Mouse (Mus musculus) naive thymus-derived CD4-positive, alpha-beta T cell, adult 2 months (primary cell): Measurements from ENCODE around the gene Fut11.
A peak's percentile ranks its signal among the peaks of the same experiment; 100 is the strongest.

Experiments
- DNase-seq: peaks from one replicate; pipeline ENCODE4 v3.0.0-alpha.2; 2011; ENCODE audit warnings: low read depth

Gene Fut11

GRCm38 (mm10) chr14:20718443-20718842 is 23.7 kb downstream of the Fut11 start:
- DNase-seq = no peak

- no peak for DNase-seq
Measured at GRCm38 (mm10) chr14:20719767-20720166, 25.0 kb downstream of the Fut11 start.

- DNase-seq = no peak
Measured at GRCm38 (mm10) chr14:20721371-20721770, 26.6 kb downstream of the Fut11 start.

DNA sequence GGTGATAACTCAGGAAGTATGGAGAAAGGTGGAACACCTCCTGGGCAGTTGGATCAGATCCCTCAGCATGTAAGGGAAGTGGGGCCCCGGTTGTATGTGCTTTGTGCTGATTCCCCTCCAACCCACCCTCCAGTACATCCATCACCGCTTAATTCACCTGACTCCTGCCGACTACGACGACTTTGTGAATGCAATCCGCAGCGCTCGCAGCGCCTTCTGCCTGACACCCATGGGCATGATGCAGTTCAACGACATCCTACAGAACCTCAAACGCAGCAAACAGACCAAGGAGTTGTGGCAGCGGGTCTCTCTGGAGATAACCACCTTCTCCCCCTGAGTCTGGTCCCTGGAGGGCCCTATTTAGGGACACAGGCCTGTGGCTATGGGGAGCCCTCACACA is 28.2 kb downstream of the Fut11 start:
- DNase-seq = no peak

DNA sequence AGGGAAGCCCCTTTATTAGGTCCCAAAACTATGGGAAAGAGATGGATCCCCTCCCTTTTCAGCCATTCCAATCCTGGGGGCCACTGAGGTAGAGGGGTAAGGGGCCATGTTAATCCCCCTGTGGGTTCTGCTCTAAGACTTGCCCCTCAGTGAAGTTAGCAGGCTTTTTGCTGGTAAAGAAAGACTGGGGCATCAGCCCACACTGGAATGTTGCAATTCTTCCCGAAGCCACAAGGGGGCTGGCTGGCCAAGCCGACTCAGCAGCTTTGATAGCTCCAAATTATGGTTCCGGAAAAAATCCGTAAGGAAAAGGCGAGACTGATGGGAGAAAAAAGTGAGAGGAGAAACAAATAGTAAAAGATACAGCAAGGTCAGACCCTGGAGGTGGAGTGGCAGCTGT is 29.3 kb downstream of the Fut11 start:
- peak; percentile 69 for DNase-seq

DNA sequence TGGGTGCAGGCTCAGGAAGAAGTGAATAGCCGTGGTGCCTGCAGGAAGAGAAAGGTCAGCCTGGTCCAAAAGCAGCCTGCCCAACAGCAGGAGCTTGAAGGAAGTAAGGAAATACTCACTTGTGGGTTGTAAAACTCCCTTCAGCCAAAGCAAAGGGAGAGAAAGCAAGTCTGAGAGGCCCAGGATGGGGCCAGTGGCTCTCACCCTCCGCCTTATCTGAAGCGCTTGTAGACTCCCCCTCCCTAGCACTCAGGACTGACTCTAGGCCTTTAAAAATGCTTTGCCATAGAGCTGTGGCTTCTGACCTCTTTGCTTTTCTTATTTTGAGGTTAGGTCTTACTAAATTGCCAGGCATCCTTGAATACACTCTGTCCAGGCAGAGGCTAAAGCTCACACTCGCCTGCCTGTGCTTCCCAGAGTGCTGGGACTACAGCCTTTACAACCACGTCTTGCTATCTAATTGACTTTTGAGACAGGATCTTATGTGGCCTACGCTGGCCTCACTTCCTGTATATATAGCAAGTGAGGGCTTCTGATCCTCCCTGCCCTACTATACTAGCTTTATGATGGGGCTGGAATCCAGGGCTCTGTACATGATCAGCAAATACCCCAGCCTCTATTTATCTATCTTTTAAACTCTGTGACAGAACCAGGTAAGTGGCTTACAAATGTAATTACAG is 31.0 kb downstream of the Fut11 start:
- no peak for DNase-seq

DNA sequence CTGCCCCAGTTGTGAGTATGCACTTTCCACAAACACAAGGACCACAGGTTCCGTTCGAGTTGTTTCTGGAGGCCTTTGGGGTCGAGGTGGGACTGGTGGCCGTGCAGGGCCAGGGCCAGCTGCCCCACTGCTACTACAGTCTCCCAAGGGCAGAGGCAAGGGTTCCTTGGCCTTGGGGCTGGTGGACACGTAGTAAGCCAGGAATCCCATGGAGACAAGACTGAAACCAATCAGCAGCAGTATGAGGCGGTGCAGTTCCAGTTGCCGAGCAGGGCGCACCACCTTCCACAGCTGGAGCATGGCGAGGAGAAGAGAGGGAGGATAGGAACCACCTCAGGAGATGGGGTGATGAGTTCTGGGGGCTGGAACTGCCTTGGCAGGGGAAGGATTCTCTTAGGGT is 35.1 kb downstream of the Fut11 start:
- DNase-seq = no peak

DNA sequence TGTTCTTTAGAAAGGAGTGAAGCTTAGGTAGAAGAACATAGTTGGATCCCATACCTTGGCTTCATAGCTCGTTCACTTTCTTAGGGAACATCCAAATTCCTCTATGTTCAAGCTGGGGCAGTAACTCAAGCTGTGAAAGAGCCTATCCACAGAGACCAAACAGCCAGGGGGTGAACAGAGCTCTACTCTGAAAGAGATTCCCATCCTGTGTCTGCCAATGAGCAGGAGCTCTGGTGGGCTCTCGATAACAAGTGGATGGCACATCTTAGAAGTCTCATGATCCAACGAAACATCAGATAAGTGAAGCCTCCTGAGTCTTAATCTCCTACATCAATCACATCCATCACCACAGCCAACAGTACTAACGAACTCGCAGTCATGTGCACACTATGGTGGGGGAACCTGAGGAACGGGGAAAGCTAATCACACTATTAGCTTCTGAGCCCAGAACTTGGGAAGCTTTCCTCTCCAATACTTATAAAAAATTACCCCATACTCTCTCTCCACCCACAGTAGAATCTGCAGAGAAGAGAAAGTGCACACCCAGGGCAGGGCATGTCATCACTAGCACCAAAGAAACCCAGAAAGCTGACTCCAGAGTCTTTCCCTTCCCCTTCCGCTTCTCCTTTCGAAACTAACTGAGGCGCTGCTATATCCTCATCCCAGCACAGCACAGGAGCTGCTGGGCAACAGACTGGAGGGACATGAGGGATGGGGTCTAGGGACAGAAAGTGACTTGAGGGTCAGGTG is 36.3 kb downstream of the Fut11 start:
- no peak for DNase-seq

GRCm38 (mm10) chr14:20733041-20733951 is 38.5 kb downstream of the Fut11 start:
- peak; percentile 33 for DNase-seq

DNA sequence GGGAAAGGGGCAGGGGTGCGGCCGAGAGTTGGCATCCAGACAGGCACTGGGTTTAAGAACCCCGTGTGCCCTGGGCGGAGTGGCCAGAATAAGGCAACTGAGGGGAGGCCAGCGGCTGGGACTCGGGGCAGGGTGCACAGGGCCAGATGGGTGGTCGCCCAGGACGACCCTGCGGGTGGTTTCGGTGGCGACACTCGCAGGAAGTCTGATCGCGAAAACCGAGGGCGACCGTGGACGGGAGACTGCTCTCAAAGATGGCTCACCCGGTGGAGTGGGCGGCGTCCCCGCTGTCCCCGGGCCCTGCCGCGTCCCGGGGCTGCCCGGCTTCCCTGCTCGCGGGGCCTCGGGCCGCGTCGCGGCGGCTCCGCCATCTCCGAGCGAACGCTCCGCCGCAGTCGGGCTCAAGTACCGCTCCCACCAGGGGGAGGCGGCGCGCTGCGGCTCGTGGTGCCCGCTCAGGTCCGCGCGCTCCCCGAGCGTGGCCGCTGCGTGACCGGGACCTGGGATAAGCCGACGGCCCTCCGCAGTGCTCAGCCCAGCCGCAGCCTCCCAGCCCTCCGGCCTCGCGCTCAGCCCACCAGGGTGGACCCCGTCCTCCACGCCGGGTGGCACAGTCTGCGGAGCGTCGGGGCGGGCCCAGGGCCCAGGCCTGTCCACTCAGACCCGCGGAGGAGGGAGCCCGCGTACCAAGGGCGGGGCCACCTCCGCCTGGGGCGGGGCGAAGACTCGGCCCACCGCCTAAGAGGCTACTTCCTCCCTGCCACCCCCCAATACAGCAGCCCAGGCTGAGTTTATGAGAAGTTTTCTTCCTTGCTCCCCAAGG is 39.4 kb downstream of the Fut11 start, which contains the start of gene Ndst2:
Ndst2 (minus strand) TSS at position 611 of the 823 bp plus-strand sequence.
- peak; percentile 91 for DNase-seq

DNA sequence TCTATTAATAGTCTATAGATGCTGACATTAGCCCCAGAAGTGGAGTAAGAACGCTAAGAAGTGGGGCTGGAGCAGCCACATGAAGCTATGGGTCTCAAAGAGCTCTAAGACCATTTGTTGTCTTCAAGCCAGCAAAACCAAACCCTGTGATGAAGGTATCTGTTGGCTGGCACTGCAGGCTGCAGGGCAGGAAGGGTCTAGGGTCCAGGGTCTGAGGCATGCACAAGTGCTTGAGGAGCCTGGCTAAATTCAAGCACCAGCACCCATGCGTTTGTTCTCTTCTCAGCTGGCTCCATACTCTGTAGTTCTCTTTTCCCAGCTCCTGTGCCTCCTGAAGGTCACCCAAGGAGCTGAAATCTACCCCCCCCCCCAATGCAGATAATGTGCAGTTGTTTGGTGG is 40.3 kb downstream of the Fut11 start:
- peak; percentile 20 for DNase-seq

- no peak for DNase-seq
Measured at GRCm38 (mm10) chr14:20735892-20736390, 41.2 kb downstream of the Fut11 start.

DNA sequence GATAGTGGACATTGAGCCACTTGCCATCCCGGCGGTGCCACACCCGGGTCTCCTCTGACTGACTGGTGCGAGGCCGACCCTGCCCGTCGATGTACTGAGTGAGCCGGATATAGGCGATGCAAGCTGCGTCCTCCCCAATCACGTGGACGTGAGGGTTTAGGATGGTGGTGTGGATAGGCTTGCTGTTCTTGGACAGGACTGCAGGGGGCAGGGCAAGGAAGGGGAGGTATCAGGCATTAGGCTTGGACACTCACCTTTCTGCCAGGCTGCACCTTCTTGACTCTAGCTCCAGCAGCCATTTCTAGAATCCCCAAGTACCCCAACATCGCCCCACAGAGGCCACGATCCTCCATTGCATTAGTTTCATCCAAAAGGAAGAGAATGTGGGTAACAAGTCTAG is 42.5 kb downstream of the Fut11 start:
- peak; percentile 36 for DNase-seq

DNA sequence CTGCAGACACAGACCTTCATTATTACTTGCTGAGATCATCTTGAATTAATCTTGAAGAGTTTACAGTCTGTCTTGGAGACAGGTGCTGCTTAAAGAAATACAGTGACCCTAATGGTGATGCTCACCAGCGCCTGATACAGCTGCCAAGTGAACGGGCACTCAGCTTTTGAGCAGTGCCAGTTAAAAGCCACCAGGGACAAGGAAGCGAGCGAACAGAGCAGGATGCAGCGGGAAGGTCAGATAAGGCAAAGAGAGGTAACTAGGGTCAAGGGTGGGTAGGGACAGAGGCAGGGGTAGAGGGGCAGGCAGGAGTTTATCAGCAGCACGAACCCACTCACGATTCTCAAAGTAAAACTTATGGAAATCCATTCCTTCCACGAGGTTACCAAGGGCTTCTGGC is 43.7 kb downstream of the Fut11 start:
- no peak for DNase-seq

GRCm38 (mm10) chr14:20741301-20741700 is 46.5 kb downstream of the Fut11 start:
- no peak for DNase-seq

DNA sequence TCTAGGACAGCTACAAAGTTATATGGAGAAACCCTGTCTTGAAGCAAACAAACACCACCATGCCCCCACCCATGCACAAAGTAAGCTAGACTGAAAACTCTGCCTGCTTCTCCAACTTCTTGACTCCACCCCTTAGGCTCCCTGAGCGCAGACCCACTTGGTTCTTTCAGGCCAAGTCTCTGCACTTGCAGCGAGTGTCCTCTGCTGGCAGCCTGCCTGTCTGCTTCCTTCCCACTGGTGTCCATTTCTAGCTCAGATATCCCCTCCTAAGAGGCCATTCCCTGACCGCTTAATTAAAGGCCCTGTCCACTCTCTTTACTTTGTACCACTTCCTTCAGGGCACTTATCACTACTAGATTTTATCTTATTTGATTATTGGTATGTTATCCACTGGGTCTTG is 48.8 kb downstream of the Fut11 start:
- DNase-seq = no peak

GRCm38 (mm10) chr14:20746935-20747334 is 52.2 kb downstream of the Fut11 start:
- no peak for DNase-seq

GRCm38 (mm10) chr14:20748388-20748787 is 53.6 kb downstream of the Fut11 start:
- DNase-seq = no peak

DNA sequence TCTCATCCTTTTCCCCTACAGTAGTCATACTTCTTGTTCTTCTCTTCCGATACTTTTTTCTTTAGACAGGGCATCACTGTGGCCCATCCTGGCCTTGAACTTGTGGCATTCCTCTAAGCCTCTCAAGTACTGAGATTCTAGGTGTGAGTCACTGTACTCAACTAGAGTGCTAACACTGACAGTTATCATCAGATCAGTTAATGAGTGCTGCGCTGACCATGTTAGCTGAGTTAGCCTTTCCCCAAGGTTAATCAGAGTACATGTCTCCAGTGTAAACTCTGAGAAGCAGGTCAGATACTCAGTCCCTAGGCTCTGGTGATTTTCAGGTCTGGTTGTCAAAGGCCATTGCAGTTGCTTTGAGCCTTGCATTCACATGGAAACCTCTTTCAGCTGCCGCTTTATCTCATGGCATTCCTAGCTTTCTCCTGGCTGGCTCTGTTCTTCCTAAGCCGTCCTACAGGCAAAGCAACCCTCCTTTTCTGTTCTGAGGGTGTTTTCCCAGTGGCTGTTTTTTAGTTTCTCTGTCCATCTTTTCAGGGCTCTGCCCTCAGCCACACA is 54.8 kb downstream of the Fut11 start:
- no peak for DNase-seq

- no peak for DNase-seq
Measured at GRCm38 (mm10) chr14:20750503-20750902, 55.7 kb downstream of the Fut11 start.
